Mouse (Mus musculus): ENCODE results near the gene Pltp. TPM values are rescaled to one million over a fixed set of nuclear protein-coding genes. Genes with fewer than 3 reads are reported as not detected.
A peak's percentile ranks its signal among the peaks of the same experiment; 100 is the strongest.

The Pltp gene
- polyA plus RNA-seq, 1 experiment from 2014 or later = 48.5 TPM

GRCm38 (mm10) chr2:164832748-164833301 is 24.7 kb downstream of the Pltp start, which contains the start of gene Ctsa:
Ctsa (plus strand) TSS chr2:164832873.
- Histone ChIP-seq H3K36me3 (0 out of 2 replicates have a peak, but pooled peaks cover 3% of the 10 kb centered on the region), H3K9ac (peak within 1 kb of the TSS; percentile 81), H3K4me3 (replicated peaks) (peak within 1 kb of the TSS; percentile 63), H3K4me2 (peak within 1 kb of the TSS; percentile 98), H3K27me3 (replicated peaks) (no peaks in the 10 kb centered on the region), H3K9me3 (no peaks in the 10 kb centered on the region), H3K4me1 (peaks cover 17% of the 10 kb centered on the region), H3K27ac (peak within 1 kb of the TSS; percentile 87)
- peak; percentile 69 for ATAC-seq (ENCODE audit: insufficient read depth, low FRiP score, low read depth)
- WGBS = under 1% methylated on average over 35 of the region's 35 CpGs

GRCm38 (mm10) chr2:164832032-164832747 is 25.3 kb downstream of the Pltp start:
- H3K27me3 ChIP-seq (replicated peaks) = no peaks in the 10 kb centered on the region
- H3K27ac ChIP-seq = peak overlapping the region; percentile 87; the same call in 1 of the 2 replicates
- no peak overlapping the region for H3K9ac ChIP-seq
- WGBS = 56% methylated on average over 16 of the region's 16 CpGs
- peaks cover 6% of the 10 kb centered on the region; the same call in 1 of the 2 replicates for H3K36me3 ChIP-seq
- H3K9me3 ChIP-seq = no peaks in the 10 kb centered on the region
- peak overlapping the region; percentile 98 for H3K4me2 ChIP-seq
- H3K4me1 ChIP-seq = peaks cover 17% of the 10 kb centered on the region
- peak overlapping the region; percentile 63 for H3K4me3 ChIP-seq (replicated peaks)
- ATAC-seq (ENCODE audit: insufficient read depth, low FRiP score, low read depth) = no peak

- Histone ChIP-seq H3K4me2 (no peak overlapping the region), H3K27ac (no peak overlapping the region), H3K4me1 (peaks cover 17% of the 10 kb centered on the region), H3K9ac (no peak overlapping the region), H3K9me3 (no peaks in the 10 kb centered on the region), H3K27me3 (replicated peaks) (no peaks in the 10 kb centered on the region), H3K36me3 (peaks cover 5% of the 10 kb centered on the region), H3K4me3 (replicated peaks) (no peak overlapping the region)
- ATAC-seq (ENCODE audit: insufficient read depth, low FRiP score, low read depth) = no peak
- WGBS = 87% methylated on average over 10 of the region's 10 CpGs
Measured at GRCm38 (mm10) chr2:164831029-164831428, 26.5 kb downstream of the Pltp start.

- no peak for ATAC-seq (ENCODE audit: insufficient read depth, low FRiP score, low read depth)
- Histone ChIP-seq H3K4me2 (no peak overlapping the region), H3K4me1 (peaks cover 6% of the 10 kb centered on the region), H3K9ac (no peak overlapping the region), H3K27me3 (replicated peaks) (no peaks in the 10 kb centered on the region), H3K36me3 (peaks cover 16% of the 10 kb centered on the region), H3K27ac (no peak overlapping the region), H3K9me3 (no peaks in the 10 kb centered on the region), H3K4me3 (replicated peaks) (no peak overlapping the region)
- 100% methylated on average over 1 of the region's 1 CpGs for WGBS
Measured at GRCm38 (mm10) chr2:164829090-164829489, 28.4 kb downstream of the Pltp start.

GRCm38 (mm10) chr2:164828437-164828836 is 29.1 kb downstream of the Pltp start, which contains the start of gene Spata25:
Spata25 (minus strand) TSS chr2:164828537.
- WGBS = 78% methylated on average over 6 of the region's 6 CpGs
- H3K27ac ChIP-seq = no peak within 1 kb of the TSS
- H3K4me2 ChIP-seq = no peak within 1 kb of the TSS

GRCm38 (mm10) chr2:164827146-164827850 is 30.2 kb downstream of the Pltp start:
- WGBS = 86% methylated on average over 16 of the region's 16 CpGs
- H3K4me3 ChIP-seq (replicated peaks) = no peak overlapping the region
- ATAC-seq (ENCODE audit: insufficient read depth, low FRiP score, low read depth) = no peak

More at GRCm38 (mm10) chr2:164828437-164828836, 29.1 kb downstream of the Pltp start, which contains the start of gene Spata25:
- Histone ChIP-seq H3K9ac (no peak within 1 kb of the TSS), H3K36me3 (peaks cover 16% of the 10 kb centered on the region), H3K4me1 (peaks cover 7% of the 10 kb centered on the region), H3K27me3 (replicated peaks) (no peaks in the 10 kb centered on the region), H3K4me3 (replicated peaks) (no peak within 1 kb of the TSS), H3K9me3 (no peaks in the 10 kb centered on the region)
- ATAC-seq (ENCODE audit: insufficient read depth, low FRiP score, low read depth) = no peak

GRCm38 (mm10) chr2:164825521-164825920 is 32.0 kb downstream of the Pltp start:
- Histone ChIP-seq H3K9ac (no peak overlapping the region), H3K4me3 (replicated peaks) (no peak overlapping the region), H3K9me3 (no peaks in the 10 kb centered on the region), H3K27ac (no peak overlapping the region), H3K27me3 (replicated peaks) (no peaks in the 10 kb centered on the region), H3K4me2 (no peak overlapping the region), H3K4me1 (peaks cover 4% of the 10 kb centered on the region; the same call in 1 of the 2 replicates), H3K36me3 (peaks cover 16% of the 10 kb centered on the region)
- WGBS = 92% methylated on average over 17 of the region's 17 CpGs
- ATAC-seq (ENCODE audit: insufficient read depth, low FRiP score, low read depth) = no peak

More at GRCm38 (mm10) chr2:164827146-164827850, 30.2 kb downstream of the Pltp start:
- H3K36me3 ChIP-seq = peaks cover 16% of the 10 kb centered on the region
- H3K4me1 ChIP-seq = peaks cover 4% of the 10 kb centered on the region
- H3K27me3 ChIP-seq (replicated peaks) = no peaks in the 10 kb centered on the region
- no peaks in the 10 kb centered on the region for H3K9me3 ChIP-seq
- H3K4me2 ChIP-seq = no peak overlapping the region
- no peak overlapping the region for H3K9ac ChIP-seq
- no peak overlapping the region for H3K27ac ChIP-seq

GRCm38 (mm10) chr2:164823969-164824368 is 33.5 kb downstream of the Pltp start:
- Histone ChIP-seq H3K27ac (no peak overlapping the region), H3K27me3 (replicated peaks) (no peaks in the 10 kb centered on the region), H3K4me3 (replicated peaks) (no peak overlapping the region; the same call in 1 of the 2 replicates), H3K36me3 (peaks cover 22% of the 10 kb centered on the region), H3K9me3 (no peaks in the 10 kb centered on the region), H3K4me1 (peaks cover 4% of the 10 kb centered on the region; the same call in 1 of the 2 replicates), H3K9ac (no peak overlapping the region), H3K4me2 (peak overlapping the region; percentile 58; the same call in 1 of the 2 replicates)
- no peak for ATAC-seq (ENCODE audit: insufficient read depth, low FRiP score, low read depth)
- 90% methylated on average over 4 of the region's 4 CpGs for WGBS

- no peaks in the 10 kb centered on the region for H3K9me3 ChIP-seq
- peak overlapping the region; percentile 40; the same call in 1 of the 2 replicates for H3K9ac ChIP-seq
- H3K27me3 ChIP-seq (replicated peaks) = no peaks in the 10 kb centered on the region
- ATAC-seq (ENCODE audit: insufficient read depth, low FRiP score, low read depth) = peak; percentile 45; the same call in 1 of the 2 replicates
- peak overlapping the region; percentile 58 for H3K4me2 ChIP-seq
- WGBS = under 1% methylated on average over 10 of the region's 10 CpGs
- peak overlapping the region; percentile 75 for H3K27ac ChIP-seq
- peak overlapping the region; percentile 66 for H3K4me3 ChIP-seq (replicated peaks)
- H3K4me1 ChIP-seq = peaks cover 4% of the 10 kb centered on the region; the same call in 1 of the 2 replicates
- H3K36me3 ChIP-seq = peaks cover 22% of the 10 kb centered on the region
Measured at GRCm38 (mm10) chr2:164823181-164823585, 34.3 kb downstream of the Pltp start.

GRCm38 (mm10) chr2:164822636-164823165 is 34.8 kb downstream of the Pltp start, which contains the start of gene Zswim1:
Zswim1 (plus strand) TSS chr2:164822686.
- Histone ChIP-seq H3K4me2 (peak within 1 kb of the TSS; percentile 58), H3K27me3 (replicated peaks) (no peaks in the 10 kb centered on the region), H3K4me3 (replicated peaks) (peak within 1 kb of the TSS; percentile 66), H3K9ac (peak within 1 kb of the TSS; percentile 40; the same call in 1 of the 2 replicates), H3K27ac (peak within 1 kb of the TSS; percentile 75), H3K4me1 (peaks cover 6% of the 10 kb centered on the region; the same call in 1 of the 2 replicates), H3K9me3 (no peaks in the 10 kb centered on the region), H3K36me3 (peaks cover 22% of the 10 kb centered on the region)
- peak; percentile 99 for ATAC-seq (ENCODE audit: insufficient read depth, low FRiP score, low read depth)
- WGBS = 1% methylated on average over 32 of the region's 32 CpGs

- Histone ChIP-seq H3K4me2 (no peak overlapping the region), H3K27ac (no peak overlapping the region), H3K9ac (no peak overlapping the region), H3K36me3 (peaks cover 17% of the 10 kb centered on the region; the same call in 1 of the 2 replicates), H3K9me3 (no peaks in the 10 kb centered on the region), H3K4me3 (replicated peaks) (no peak overlapping the region), H3K4me1 (peaks cover 16% of the 10 kb centered on the region; the same call in 1 of the 2 replicates), H3K27me3 (replicated peaks) (no peaks in the 10 kb centered on the region)
- 88% methylated on average over 6 of the region's 6 CpGs for WGBS
- ATAC-seq (ENCODE audit: insufficient read depth, low FRiP score, low read depth) = no peak
Measured at GRCm38 (mm10) chr2:164821060-164821459, 36.5 kb downstream of the Pltp start.
